Mouse (Mus musculus): Measurements from ENCODE around the gene Sept14. TPM values are rescaled to one million over a fixed set of nuclear protein-coding genes. Genes with fewer than 3 reads are reported as not detected.

Sept14 gene
- polyA plus RNA-seq, 1 experiment from 2014 or later, result not detected

- H3K36me3 ChIP-seq (ENCODE audit: control insufficient read depth, insufficient read depth, low read length), result peaks cover 23% of the 10 kb centered on the region
- no peak overlapping the region for H3K4me2 ChIP-seq (ENCODE audit: low read length)
Observed at GRCm38 (mm10) chr5:129657016-129657415, 51.3 kb downstream of the Sept14 start.

GRCm38 (mm10) chr5:129650858-129651257 lies 57.5 kb downstream of the Sept14 start:
- Histone ChIP-seq H3K4me3 (ENCODE audit: low read length) (no peak overlapping the region), H3K9ac (ENCODE audit: low read depth, low read length) (no peak overlapping the region), H3K9me3 (ENCODE audit: control insufficient read depth, low read length) (no peaks in the 10 kb centered on the region), H3K27ac (ENCODE audit: low read depth, low read length) (no peak overlapping the region), H3K4me1 (ENCODE audit: control insufficient read depth, insufficient read depth, low read depth, low read length) (no peaks in the 10 kb centered on the region), H3K4me2 (ENCODE audit: low read length) (no peak overlapping the region), H3K27me3 (replicated peaks; ENCODE audit: control insufficient read depth, insufficient read depth, low read length) (no peaks in the 10 kb centered on the region), H3K36me3 (ENCODE audit: control insufficient read depth, insufficient read depth, low read length) (peaks cover 2% of the 10 kb centered on the region; the same call in 1 of the 2 replicates)
- WGBS, result 83% methylated on average over 5 of the region's 5 CpGs
- ATAC-seq, result no peak

More at GRCm38 (mm10) chr5:129657016-129657415, 51.3 kb downstream of the Sept14 start:
- no peak overlapping the region for H3K27ac ChIP-seq (ENCODE audit: low read depth, low read length)
- H3K4me1 ChIP-seq (ENCODE audit: control insufficient read depth, insufficient read depth, low read depth, low read length), result no peaks in the 10 kb centered on the region
- no peaks in the 10 kb centered on the region for H3K9me3 ChIP-seq (ENCODE audit: control insufficient read depth, low read length)
- no peak overlapping the region for H3K4me3 ChIP-seq (ENCODE audit: low read length)
- no peak for ATAC-seq
- H3K27me3 ChIP-seq (replicated peaks; ENCODE audit: control insufficient read depth, insufficient read depth, low read length), result no peaks in the 10 kb centered on the region
- WGBS, result 97% methylated on average over 10 of the region's 10 CpGs
- H3K9ac ChIP-seq (ENCODE audit: low read depth, low read length), result no peak overlapping the region

Other genes with a start within 250 kb of the Sept14 start
- 42.1 and 47.7 TPM in 2 replicates for gene Sfswap, start 207.3 kb downstream of the Sept14 start, polyA plus RNA-seq (2015; fragmentation: Nextera tagmentation; extraction: Ambion mirVana)
- gene Mmp17, start 124.3 kb downstream of the Sept14 start, polyA plus RNA-seq (2015; fragmentation: Nextera tagmentation; extraction: Ambion mirVana), result 10.8 and 11.0 TPM in 2 replicates
- 7.1 and 7.7 TPM in 2 replicates for gene Zfp11, start 38.4 kb downstream of the Sept14 start, polyA plus RNA-seq (2015; fragmentation: Nextera tagmentation; extraction: Ambion mirVana)
- 171 and 176 TPM in 2 replicates for gene Mrps17, start 7.0 kb upstream of the Sept14 start, polyA plus RNA-seq (2015; fragmentation: Nextera tagmentation; extraction: Ambion mirVana)
- gene Nipsnap2, start 16.6 kb upstream of the Sept14 start, polyA plus RNA-seq (2015; fragmentation: Nextera tagmentation; extraction: Ambion mirVana), result 96.4 and 98.7 TPM in 2 replicates
- gene Psph, start 78.9 kb upstream of the Sept14 start, polyA plus RNA-seq (2015; fragmentation: Nextera tagmentation; extraction: Ambion mirVana), result 35.2 and 42.4 TPM in 2 replicates
- gene Sumf2, start 138.5 kb upstream of the Sept14 start, polyA plus RNA-seq (2015; fragmentation: Nextera tagmentation; extraction: Ambion mirVana), result 31.3 and 31.7 TPM in 2 replicates
- gene Chchd2, start 179.0 kb upstream of the Sept14 start, polyA plus RNA-seq (2015; fragmentation: Nextera tagmentation; extraction: Ambion mirVana), result 679 and 729 TPM in 2 replicates
- gene Zbed5, start 187.2 kb upstream of the Sept14 start, polyA plus RNA-seq (2015; fragmentation: Nextera tagmentation; extraction: Ambion mirVana), result 14.0 and 14.1 TPM in 2 replicates
- gene Phkg1, start 190.0 kb upstream of the Sept14 start, polyA plus RNA-seq (2015; fragmentation: Nextera tagmentation; extraction: Ambion mirVana), result 1.0 and 1.2 TPM in 2 replicates
- 4.5 and 4.7 TPM in 2 replicates for gene Nupr1l, start 200.0 kb upstream of the Sept14 start, polyA plus RNA-seq (2015; fragmentation: Nextera tagmentation; extraction: Ambion mirVana)
- 22.6 and 27.3 TPM in 2 replicates for gene Vkorc1l1, start 233.5 kb upstream of the Sept14 start, polyA plus RNA-seq (2015; fragmentation: Nextera tagmentation; extraction: Ambion mirVana)

All from hindbrain, embryonic 16.5 days (tissue).